Mouse (Mus musculus): ENCODE data around the gene Figla.

The Figla gene

DNA sequence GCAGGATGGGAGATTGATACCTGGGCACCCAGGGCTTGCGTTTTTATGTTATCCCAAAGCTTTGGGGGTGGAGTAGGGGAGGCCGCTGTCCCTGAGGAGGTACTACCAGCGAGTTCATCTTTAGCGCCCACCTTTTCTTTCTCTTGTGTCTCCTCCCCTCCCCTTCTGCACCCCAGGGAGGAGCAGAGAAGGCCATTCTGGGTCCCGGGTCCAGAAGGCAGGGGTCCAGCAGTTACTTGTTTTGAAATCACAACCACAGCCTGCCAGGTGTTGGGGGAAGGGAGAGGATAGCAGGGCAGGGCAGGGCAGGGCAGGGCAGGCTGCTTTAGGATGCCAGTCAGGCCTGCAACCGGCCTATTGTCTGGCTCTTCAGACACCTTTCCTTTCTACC lies 13.3 kb downstream of the Figla start:
- no peak for DNase-seq

DNA sequence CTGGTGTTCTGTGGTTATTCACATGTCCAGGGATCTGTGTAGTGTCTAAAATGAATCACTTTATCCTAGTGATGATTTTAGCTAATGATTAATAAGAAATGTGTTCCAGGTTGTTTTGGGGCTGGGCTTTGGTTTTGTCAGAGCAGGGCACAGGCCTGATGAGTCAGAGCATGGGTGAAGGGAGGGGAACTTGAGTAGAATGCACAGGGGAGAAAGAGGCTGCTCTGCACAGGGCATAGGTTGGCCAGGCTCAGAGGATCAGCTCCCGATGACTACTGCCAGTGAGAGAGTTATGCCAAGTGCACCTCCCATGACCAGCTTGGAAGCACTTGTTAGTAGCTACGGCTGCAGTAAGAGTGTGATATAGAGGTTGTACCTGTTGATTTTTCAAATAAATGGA lies 15.6 kb downstream of the Figla start:
- DNase-seq: no peak

DNA sequence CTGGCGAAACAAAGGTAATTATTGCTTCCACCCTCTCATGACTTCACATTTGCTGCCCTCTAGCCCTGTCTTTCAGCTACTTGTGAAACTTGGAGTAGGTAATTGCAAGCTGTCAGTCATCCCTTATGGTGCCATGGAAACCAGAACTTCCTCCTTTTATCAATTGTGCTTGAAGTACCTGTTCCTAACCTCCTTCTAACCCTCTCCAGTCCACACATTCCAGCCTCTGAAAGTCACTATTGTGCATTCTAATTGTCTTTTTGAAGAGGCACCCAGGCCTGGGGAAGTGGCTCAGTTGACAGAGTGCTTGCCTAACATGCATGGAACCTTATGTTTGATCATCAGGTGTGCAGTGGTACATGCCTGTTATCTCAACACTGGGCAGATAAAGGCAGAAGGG lies 17.7 kb downstream of the Figla start:
- no peak for DNase-seq

DNA sequence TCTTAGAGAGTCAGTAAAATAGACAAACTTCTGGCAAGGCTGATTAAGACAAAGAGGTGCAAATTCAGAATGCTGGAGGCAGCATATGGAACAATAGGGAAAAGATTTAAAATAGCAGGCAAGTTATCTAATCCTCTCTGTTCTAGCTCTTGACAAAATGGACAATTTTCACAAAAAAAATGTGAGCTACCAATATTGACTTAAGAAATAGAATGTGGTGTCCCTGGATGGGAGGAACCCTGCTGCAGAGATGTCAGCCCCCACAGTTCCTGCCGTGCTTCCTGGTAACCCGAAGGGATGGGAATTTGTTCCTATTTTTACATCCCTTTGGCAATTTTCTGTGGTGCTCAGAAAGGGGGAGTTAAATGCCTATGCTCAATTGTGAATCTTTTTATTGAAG lies 22.9 kb downstream of the Figla start:
- no peak for DNase-seq

DNA sequence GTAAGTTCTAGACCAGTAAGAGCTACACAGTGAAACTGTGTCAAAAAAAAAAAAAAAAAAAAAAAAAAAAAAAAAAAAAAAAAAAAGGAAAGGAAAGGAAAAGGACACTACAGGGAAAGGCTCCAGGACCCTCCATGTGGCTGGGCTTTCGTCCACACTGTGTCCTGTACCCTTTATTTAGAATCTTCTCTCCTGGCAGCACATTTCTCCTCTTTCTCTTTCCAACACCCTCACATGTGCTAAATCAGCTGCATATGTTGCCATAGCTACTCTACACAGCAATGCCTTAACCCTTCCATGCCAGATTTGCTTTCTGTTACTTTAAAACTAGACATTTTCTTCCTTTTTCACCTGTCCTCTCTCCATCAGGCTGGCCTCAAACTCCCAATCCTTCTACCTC lies 24.2 kb downstream of the Figla start:
- DNase-seq: no peak

DNA sequence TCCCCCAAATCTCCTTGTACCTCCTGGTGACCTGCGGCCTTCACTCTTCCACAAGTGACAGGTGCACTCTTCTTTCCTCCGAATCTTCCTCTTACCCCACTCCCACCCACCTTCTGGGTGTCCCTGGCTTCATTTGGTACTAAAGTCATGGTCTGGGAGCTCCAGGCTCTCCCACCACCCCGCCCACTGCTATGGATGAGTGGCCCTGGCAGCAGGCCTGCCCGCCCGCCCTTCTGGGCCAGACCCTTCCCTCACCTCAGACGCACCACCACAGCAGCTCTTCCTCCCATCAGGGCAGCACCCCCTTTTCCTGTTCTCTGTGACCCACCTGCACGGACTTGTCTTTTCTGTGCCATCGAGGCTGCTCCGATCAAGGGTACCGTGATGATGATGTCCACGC lies 31.5 kb downstream of the Figla start:
- no peak for DNase-seq

DNA sequence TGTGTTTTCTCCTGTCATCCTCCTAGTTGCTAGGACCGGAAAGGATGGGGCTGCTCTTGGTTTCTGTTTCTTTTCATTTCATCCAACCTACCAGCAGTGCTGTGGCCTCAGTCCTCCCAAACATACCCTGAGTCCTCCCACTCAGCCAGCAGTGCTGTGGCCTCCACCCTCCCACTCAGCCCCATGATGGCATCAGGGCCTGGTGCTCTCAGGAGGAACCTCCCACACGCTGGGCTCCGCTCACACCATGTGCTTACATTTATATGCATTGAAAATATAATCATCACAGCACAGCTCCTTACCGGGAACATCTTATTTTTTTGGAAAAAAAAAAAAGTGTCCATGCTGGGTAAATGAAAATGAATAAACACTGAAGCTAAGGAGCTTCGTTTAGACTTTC lies 32.5 kb downstream of the Figla start:
- DNase-seq: no peak

DNA sequence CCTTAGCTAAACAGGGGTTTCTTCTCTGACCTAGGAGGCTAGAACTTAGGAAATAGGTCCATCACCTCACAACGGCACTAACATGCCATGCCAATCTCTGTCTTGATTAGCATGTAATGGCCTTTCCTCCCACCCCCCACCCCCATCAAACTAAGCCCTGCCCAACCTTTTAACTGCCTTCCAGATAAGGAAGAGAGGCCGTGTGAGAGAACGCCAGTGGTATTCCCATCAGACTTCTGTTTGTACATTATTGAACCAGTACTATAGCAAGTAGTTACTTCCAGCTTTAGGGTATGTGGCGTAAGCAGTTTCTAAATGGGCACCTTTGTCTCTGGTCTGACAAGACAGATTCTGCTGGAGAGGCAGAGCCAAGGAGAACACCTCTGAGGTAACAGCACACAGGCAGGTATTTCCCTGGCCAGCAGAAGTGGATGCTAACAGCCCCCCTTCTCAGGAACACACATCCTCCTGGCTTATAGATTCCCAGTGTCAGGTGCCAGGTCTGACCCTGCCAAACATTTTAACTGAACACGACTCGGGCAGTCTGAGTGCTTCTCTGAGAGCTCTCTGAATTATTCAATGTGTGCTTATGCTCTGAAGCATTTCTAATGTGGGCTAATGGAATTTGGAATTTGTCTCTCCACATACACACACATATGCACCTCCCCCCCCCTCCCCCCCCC lies 34.8 kb downstream of the Figla start:
- no peak for DNase-seq

DNA sequence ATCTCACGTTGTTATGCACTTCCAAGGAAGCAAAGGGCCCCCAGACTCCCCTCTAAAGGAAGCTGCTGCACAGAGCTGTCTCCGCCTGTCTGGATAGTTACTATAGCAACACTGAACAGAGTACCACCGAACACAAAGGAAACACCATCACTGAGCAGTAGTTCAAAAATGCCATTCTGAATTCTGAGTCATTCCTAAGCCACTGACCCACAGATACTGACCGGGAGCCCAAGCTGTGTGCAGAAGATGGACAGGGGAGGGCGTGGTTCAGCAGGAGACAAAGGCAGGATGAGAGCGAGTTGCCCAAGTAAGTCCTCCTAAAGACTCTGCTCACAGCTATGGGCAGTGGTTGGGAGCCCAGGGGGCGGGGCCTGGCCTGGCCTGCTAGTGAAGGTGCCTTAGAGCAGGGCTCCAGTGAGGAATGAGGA lies 36.1 kb downstream of the Figla start:
- no peak for DNase-seq

DNA sequence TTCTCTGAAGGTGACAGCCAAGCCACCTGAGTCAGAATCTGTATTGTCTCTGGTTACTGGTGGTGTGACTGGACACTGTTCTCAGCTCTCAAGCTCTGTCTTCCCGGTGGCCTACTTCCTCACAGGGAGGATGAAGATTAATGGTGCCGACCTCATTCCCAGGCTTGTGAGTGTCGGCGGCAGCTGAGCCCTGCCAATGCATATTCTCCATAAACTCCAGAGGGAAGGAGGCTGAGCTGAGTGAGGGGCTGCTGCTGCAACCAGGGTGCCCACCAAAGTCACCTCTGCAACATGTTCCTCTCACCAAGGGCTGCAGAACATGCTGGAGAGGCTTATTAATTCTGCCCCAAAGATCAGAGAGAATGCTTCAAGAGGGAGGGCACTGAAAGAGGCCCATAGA lies 36.6 kb downstream of the Figla start:
- no peak for DNase-seq

DNA sequence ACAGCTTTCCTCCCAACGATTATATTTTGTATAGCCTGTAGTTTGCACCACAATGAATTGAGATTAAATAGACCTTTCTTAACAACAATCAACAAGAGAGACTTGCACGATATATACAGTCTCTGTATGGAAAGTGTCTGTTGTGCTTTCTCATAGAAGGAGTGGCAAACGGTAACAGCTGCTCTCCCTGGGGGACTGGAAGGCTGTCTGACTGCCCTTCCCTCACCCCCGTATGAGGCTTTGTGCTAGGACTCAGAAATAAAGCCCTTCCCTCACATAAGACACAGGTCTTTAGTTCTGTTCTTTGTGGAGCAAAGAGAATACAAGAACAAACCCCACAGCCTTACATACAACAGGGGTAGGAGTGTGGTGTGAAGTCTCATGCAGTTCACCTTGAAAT lies 37.1 kb downstream of the Figla start:
- DNase-seq: no peak

DNA sequence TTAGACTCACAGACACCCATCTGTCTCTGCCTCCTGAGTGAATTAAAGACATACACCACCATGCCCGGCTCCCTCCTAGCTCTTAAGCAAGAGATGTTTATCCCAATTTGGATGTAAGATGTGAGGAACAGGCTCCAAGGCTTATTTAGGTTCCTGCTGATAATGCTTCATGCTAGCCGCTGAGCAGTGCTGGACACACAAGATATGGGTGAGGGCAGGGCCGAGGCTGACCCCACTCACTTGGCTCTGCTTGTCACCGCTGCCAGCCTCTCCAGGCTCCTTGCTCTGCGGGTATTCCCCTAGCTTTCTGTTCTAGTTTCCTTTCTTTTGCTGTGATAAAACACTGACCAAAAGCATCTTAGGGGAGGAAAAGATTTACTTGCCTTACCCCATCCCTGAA lies 37.6 kb downstream of the Figla start:
- DNase-seq: no peak

DNA sequence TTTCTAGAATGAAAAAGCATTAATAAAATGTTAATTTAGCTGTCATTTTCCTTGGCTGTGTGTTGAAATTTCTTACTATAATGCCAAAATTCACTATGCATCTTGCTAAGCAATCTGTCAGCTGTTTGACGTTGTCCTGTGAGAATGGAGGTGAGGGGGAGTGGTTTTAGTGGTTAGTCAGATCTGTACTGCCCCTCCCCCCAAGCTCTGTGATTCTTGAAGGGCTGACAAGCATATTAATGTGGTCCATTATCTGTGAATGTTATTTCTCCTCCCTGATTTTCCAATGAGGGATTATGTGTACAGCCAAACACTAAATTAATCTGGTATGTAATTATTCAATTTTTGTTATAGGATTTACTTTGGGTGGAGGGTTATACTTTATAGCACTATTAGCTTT lies 42.5 kb downstream of the Figla start:
- DNase-seq: no peak

DNA sequence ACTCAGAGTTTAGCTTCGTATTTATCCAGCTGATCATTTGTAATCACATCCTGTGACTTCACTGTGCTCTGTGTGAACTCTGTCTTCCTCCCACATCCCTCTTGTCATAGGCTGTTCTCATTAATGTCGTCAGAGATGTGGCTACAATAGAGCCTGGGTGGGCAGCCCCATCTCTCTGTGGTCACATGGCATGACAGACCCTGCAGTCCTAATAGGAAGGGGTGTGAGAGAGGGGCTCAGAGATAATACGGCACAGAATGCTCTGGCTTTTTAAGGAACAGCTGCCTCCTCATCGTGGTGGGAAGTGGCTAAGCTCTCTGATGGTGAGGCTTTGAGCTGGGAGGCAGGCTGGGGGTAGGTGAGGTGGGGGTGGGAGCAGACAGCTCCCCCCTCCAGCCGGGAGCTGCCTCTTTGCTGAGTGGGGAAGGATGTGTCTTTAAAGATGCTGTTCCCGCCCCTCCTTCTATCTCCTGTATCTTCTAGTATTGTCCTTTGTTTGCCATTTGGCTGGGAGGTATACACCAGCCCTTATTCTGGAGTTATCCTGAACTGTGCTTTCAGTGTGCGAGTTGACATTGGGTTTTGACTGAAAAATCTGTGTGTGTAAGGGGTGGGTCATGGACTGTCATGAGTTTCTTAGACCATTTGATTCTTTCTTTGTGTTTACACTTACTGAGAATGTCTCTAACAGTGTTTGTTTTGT lies 43.3 kb downstream of the Figla start:
- no peak for DNase-seq

DNA sequence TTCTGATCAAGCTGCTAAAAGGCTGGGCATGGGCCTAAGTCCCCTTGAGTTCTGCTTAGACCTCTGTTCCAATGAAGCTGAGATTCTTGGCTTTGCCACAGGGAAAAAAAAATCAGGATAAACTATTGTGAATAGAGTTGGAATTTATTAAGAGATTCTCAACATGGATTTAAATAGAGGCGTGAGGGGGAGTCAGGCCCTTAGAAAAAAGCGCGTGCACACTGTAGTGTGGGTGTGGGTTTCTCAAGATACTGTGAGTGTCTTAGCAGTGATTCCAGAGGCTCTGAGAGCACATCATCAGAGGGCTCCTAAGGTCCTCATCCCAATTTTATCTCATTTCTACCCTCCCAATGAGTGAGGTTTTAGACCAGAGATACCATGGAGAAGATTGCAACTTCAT lies 44.2 kb downstream of the Figla start:
- no peak for DNase-seq

DNA sequence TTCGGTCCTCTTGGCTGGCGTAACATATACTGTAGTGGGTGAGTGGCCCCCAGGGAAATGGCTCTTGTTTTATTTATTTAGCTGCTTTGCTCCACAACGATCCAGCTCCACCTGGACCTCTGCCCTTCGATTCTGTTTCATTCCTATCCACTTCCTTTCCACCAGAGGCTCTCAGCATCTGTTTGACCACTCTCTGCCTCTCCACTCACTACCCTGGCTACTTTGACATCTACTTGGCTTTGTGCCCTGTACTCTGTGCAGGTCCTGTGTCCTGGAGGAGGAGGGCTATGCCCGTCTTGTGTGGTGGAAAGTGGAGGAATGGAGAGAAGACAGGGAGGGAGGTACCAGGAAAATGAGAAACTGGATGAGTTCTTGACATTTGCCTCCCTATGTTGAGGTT lies 46.3 kb downstream of the Figla start:
- DNase-seq: no peak

DNA sequence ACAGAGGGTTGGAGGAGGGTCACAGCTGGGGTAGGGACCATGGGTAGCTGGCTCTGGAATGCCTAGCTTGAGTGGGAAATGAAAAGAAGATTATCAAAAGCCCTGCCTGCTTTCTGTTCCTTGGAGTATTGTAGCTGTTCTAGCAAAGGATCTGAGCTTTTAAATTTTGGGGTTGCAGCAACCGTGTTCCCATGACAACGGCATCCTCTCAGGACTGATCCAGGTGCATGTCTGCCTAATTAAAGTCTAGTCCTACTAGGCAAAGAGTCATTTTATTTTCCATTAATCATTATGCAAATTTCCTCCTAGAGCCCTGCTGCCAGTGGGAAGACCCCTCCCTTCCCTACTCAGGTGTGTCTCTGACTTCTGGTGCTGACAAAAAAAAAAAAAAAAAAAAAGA lies 46.7 kb downstream of the Figla start:
- DNase-seq: no peak

DNA sequence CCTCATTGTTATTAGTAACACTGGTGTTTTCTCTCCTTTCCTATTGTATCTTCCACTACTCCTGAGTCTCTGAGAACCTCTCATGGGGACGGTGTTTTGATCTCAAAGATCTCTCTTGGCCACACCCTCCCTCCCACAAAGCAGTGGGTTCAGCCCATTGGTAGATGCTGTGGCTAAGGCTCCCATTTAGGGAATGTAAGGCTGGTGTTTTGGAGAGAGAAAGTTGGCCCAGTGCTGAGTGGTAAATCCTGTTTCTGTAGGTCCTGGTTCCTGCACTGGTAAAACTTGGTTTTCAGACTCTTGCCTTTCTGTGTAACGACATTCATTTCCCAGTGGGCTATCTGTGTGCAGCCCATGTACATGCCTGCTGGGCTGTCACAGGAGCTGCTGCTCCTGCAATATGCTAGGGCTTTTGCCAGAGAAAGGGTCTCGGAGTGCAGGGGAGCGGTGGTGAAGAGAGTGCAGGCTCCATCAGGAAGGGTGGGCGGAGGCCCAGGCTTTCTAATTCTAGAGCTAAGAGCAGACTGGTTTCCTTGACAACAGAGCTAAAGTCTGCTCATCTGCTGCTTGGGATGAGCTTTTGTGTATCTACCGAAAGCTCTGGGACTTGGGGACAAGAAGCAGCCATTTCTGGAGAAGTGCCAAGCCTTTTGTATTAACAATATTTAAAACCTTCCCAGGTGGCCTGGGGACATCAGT lies 48.5 kb downstream of the Figla start:
- DNase-seq: no peak

DNA sequence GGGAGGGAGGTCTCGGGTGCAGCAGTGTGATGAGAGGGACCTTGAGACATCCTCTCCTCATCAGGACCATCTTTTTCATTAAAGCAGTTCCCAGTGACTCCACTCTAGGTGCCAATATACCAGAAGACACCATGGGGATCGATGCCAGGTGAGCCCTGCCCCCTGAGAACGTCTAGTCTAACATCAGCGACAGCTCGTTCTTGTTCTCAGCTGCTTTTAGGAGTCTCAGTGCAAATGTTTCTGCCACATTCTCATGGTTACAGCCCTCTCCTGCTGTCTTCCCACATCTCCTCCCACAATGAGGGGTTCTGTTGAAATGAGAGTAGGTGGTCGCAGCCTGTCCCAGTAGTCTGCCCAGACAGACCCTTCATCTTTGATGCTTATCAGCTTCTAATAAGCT lies 50.8 kb downstream of the Figla start:
- DNase-seq: no peak

DNA sequence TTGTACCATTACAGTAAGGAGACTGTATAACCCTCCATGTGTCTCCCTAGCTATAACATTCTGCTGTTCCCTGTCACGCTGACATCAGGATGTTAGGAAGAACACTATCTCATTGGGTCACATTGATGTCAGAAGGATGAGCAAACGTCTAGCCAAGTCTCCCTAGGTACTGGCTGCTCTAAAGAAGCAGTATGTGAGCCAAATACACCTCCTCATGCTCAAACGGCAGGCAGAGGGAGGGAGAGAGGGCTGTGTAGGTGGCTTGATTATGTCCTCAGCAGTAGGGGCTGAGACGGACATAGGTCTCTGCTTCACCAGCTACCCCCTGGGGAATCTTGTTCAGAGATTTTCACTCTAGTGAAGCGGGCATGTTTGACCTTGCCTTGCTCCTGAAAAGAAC lies 51.2 kb downstream of the Figla start:
- no peak for DNase-seq

DNA sequence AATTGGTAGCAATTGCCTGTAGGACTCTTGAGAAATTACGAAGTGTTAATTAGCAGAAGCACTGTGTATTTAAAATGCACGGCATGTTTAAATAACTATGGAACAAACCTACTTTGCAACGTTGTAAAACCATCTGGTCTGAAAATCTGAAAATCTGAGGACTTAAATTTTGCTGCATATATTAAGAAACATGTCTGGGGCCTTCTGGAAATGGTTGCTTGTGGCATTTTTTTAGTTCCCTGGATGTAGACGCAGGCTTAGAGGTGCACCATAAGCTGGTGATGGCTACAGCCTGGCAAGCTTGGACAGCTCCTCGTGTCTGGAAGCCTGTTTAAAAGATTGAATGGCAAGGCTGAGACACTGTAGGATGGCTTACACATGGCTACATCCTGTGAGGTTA lies 53.0 kb downstream of the Figla start:
- no peak for DNase-seq

DNA sequence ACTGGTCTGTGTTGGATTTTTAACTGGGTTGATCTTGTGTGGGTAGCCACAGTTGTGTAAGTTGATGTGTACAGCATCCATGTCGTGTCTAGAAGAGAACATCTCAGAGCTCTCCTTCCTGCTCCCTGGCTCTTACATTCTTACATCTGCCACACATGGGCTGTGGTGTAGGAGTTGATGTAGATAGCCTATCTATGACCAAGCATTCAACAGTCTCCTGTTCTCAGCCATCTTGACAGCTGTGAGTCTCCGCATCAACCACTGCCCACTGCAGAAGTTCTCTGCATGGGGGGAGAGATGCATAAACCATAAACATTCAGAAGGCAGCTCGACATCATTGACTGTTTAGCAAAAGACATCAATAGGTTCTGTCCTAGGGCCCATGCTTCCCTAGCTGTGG lies 53.9 kb downstream of the Figla start:
- no peak for DNase-seq

DNA sequence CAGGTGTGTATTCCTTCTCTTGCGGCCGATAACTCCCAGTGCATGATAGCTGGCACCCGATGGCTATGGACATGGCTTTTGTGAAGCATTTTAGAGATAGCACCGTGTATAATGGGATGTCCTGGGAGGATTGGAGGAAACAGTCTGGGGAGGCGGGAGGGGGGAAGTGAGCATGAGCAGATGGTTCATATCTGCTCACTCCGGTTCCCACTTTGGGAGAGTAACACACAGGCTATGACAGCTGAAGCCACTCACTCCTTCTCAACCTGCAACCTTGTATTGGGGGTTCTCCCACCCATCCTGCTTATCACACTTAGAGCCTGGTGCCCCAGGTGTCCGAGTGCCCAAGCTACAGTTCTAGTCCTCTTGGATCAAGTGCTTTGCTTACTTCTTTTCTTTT lies 54.3 kb downstream of the Figla start:
- DNase-seq: no peak
